Mouse (Mus musculus) left cerebral cortex, postnatal 4 days (tissue): ENCODE results near the gene Filip1l. TPM values are rescaled to one million over a fixed set of nuclear protein-coding genes. Genes with fewer than 3 reads are reported as not detected.
"Not testable (repeated sequence)": the region's sequence is repeated elsewhere in the genome, so short reads cannot be mapped to it uniquely, and the experiment has no call there.

Experiments
- DNase-seq: peaks from one replicate; pipeline ENCODE4 v3.0.0-alpha.2; 2022
- intact Hi-C: fragments of 180-260 bp; cut with DNase I; formaldehyde crosslinking; loops from one replicate; pipeline ENCODE4 v1.15.1; 2025
- total RNA-seq, 2 experiments: library from RNA; stranded (reverse); gene quantifications; 2 replicates each; pipeline ENCODE4 v1.2.3; 2021

The Filip1l gene
- total RNA-seq, 2 experiments from 2014 or later = 2.9 to 3.0 TPM

- DNase-seq = no peak
- intact Hi-C loops = no loop called here
These were observed 3.2 kb upstream of the Filip1l start for GRCm38 (mm10) chr16:57349689-57350088.

GRCm38 (mm10) chr16:57353166-57353721 is 351 bp downstream of the Filip1l start:
- no peak for DNase-seq
- intact Hi-C loops = no loop called here

- DNase-seq = no peak
- intact Hi-C loops = no loop called here
These were observed 1.0 kb downstream of the Filip1l start for GRCm38 (mm10) chr16:57353932-57354331.

GRCm38 (mm10) chr16:57356454-57356853 is 3.6 kb downstream of the Filip1l start:
- no peak for DNase-seq
- intact Hi-C loops = no loop called here

GRCm38 (mm10) chr16:57357011-57357410 is 4.1 kb downstream of the Filip1l start:
- intact Hi-C loops = no loop called here
- DNase-seq = no peak

- intact Hi-C loops = no loop called here
- no peak for DNase-seq
These were observed 6.4 kb downstream of the Filip1l start for GRCm38 (mm10) chr16:57359251-57359650.

- no peak for DNase-seq
- intact Hi-C loops = no loop called here
These were observed 7.9 kb downstream of the Filip1l start for GRCm38 (mm10) chr16:57360785-57361184.

- peak; percentile 64 for DNase-seq
- intact Hi-C loops = no loop called here
These were observed 9.9 kb downstream of the Filip1l start for GRCm38 (mm10) chr16:57362679-57363401.

- no peak for DNase-seq
- intact Hi-C loops = no loop called here
These were observed 11.6 kb downstream of the Filip1l start for GRCm38 (mm10) chr16:57364498-57364897.

- intact Hi-C loops = no loop called here
- no peak for DNase-seq
These were observed 13.2 kb downstream of the Filip1l start for GRCm38 (mm10) chr16:57366141-57366540.

- intact Hi-C loops = no loop called here
- no peak for DNase-seq
These were observed 14.2 kb downstream of the Filip1l start for GRCm38 (mm10) chr16:57366941-57367694.

GRCm38 (mm10) chr16:57369846-57370496 is 17.1 kb downstream of the Filip1l start:
- no peak for DNase-seq
- intact Hi-C loops = no loop called here

- no peak for DNase-seq
- intact Hi-C loops = no loop called here
These were observed 19.3 kb downstream of the Filip1l start for GRCm38 (mm10) chr16:57372156-57372555.

GRCm38 (mm10) chr16:57375248-57375837 is 22.4 kb downstream of the Filip1l start:
- intact Hi-C loops = no loop called here
- DNase-seq = no peak

- intact Hi-C loops = no loop called here
- DNase-seq = no peak
These were observed 25.9 kb downstream of the Filip1l start for GRCm38 (mm10) chr16:57378631-57379330.

- intact Hi-C loops = no loop called here
- no peak for DNase-seq
These were observed 30.5 kb downstream of the Filip1l start for GRCm38 (mm10) chr16:57383266-57383971.

GRCm38 (mm10) chr16:57384274-57384673 is 31.4 kb downstream of the Filip1l start:
- no peak for DNase-seq
- intact Hi-C loops = no loop called here

- DNase-seq = no peak
- intact Hi-C loops = loop anchor here (10.0 kb wide), 1 partner anchor 205 kb away; no protein-coding TSS in a partner anchor
These were observed 36.8 kb downstream of the Filip1l start for GRCm38 (mm10) chr16:57389566-57390251.

- intact Hi-C loops = loop anchor here (10.0 kb wide), 1 partner anchor 204 kb away; no protein-coding TSS in a partner anchor
- DNase-seq = not testable (repeated sequence)
These were observed 38.3 kb downstream of the Filip1l start for GRCm38 (mm10) chr16:57391171-57391570.
